Mouse (Mus musculus) adrenal gland, adult 8-10 months (tissue): ENCODE measurements around the gene Slc32a1. TPM values are rescaled to one million over a fixed set of nuclear protein-coding genes. Genes with fewer than 3 reads are reported as not detected.

Experiments used
- DNase-seq: peaks from one replicate; pipeline ENCODE4 v3.0.0; 2022
- total RNA-seq, 4 experiments: library from RNA; stranded (reverse); gene quantifications; 2 replicates each; pipeline ENCODE4 v1.2.4; 2022

The Slc32a1 gene
- total RNA-seq, 4 experiments from 2014 or later: 0.11 to 0.17 TPM; not detected in 2

- no peak for DNase-seq
Measured at GRCm38 (mm10) chr2:158612671-158613250, 2.2 kb downstream of the Slc32a1 start.

- no peak for DNase-seq
Measured at GRCm38 (mm10) chr2:158613541-158614417, 3.2 kb downstream of the Slc32a1 start.

- no peak for DNase-seq
Measured at GRCm38 (mm10) chr2:158614418-158614955, 3.9 kb downstream of the Slc32a1 start.

GRCm38 (mm10) chr2:158615161-158615680, 4.7 kb downstream of the Slc32a1 start:
- DNase-seq: no peak

GRCm38 (mm10) chr2:158615702-158616101, 5.1 kb downstream of the Slc32a1 start:
- DNase-seq: no peak

- DNase-seq: no peak
Measured at GRCm38 (mm10) chr2:158616296-158616695, 5.7 kb downstream of the Slc32a1 start.

GRCm38 (mm10) chr2:158616790-158617189, 6.2 kb downstream of the Slc32a1 start:
- no peak for DNase-seq

- DNase-seq: peak; percentile 90
Measured at GRCm38 (mm10) chr2:158624718-158625222, 14.2 kb downstream of the Slc32a1 start, which contains the start of gene Actr5. Gene Actr5 (plus strand): TSS chr2:158624888.

GRCm38 (mm10) chr2:158625231-158625630, 14.7 kb downstream of the Slc32a1 start:
- DNase-seq: no peak

GRCm38 (mm10) chr2:158625697-158626096, 15.1 kb downstream of the Slc32a1 start:
- no peak for DNase-seq

- no peak for DNase-seq
Measured at GRCm38 (mm10) chr2:158628858-158629257, 18.3 kb downstream of the Slc32a1 start.

GRCm38 (mm10) chr2:158629414-158629813, 18.8 kb downstream of the Slc32a1 start:
- no peak for DNase-seq

- no peak for DNase-seq
Measured at GRCm38 (mm10) chr2:158631873-158632272, 21.3 kb downstream of the Slc32a1 start.

- no peak for DNase-seq
Measured at GRCm38 (mm10) chr2:158641869-158642268, 31.3 kb downstream of the Slc32a1 start.

GRCm38 (mm10) chr2:158642587-158642986, 32.0 kb downstream of the Slc32a1 start:
- DNase-seq: no peak

- DNase-seq: no peak
Measured at GRCm38 (mm10) chr2:158643791-158644190, 33.2 kb downstream of the Slc32a1 start.

GRCm38 (mm10) chr2:158651159-158651908, 40.8 kb downstream of the Slc32a1 start:
- no peak for DNase-seq

- peak; percentile 53 for DNase-seq
Measured at GRCm38 (mm10) chr2:158652985-158653384, 42.4 kb downstream of the Slc32a1 start.

GRCm38 (mm10) chr2:158654717-158655116, 44.1 kb downstream of the Slc32a1 start:
- peak; percentile 70 for DNase-seq

GRCm38 (mm10) chr2:158655806-158656205, 45.2 kb downstream of the Slc32a1 start:
- no peak for DNase-seq

- DNase-seq: peak; percentile 50
Measured at GRCm38 (mm10) chr2:158658822-158659221, 48.3 kb downstream of the Slc32a1 start.

GRCm38 (mm10) chr2:158659346-158659745, 48.8 kb downstream of the Slc32a1 start:
- DNase-seq: peak; percentile 33
